Mouse (Mus musculus): Measurements from ENCODE around the gene Wee1. TPM values are rescaled to one million over a fixed set of nuclear protein-coding genes. Genes with fewer than 3 reads are reported as not detected.
"Not testable (repeated sequence)": the region's sequence is repeated elsewhere in the genome, so short reads cannot be mapped to it uniquely, and the experiment has no call there.

Gene Wee1
- total RNA-seq, 2 experiments from 2014 or later = 17.0 to 20.8 TPM

DNA sequence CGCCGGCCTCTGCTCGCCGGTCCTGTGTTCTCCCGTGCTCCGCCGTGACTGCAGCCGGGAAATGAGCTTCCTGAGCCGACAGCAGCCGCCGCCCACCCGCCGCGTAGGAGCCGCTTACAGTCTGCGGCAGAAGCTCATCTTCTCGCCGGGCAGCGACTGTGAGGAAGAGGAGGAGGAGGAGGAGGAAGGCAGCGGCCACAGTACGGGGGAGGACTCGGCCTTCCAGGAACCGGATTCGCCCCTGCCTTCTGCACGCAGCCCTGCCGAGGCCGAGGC is 381 bp downstream of the Wee1 start:
- no peak for DNase-seq (ENCODE audit: extremely low spot score in 1 of 2, low spot score in 1 of 2)

GRCm38 (mm10) chr7:110122565-110123422 is 948 bp downstream of the Wee1 start:
- peak; percentile 25 to 52 for DNase-seq (ENCODE audit: extremely low spot score in 1 of 2, low spot score in 1 of 2)

- no peak for DNase-seq (ENCODE audit: extremely low spot score in 1 of 2, low spot score in 1 of 2)
These were observed 2.2 kb downstream of the Wee1 start for GRCm38 (mm10) chr7:110123844-110124555.

- DNase-seq (ENCODE audit: extremely low spot score in 1 of 2, low spot score in 1 of 2) = no peak
These were observed 6.7 kb downstream of the Wee1 start for GRCm38 (mm10) chr7:110128566-110128965.

GRCm38 (mm10) chr7:110132272-110132671 is 10.4 kb downstream of the Wee1 start:
- DNase-seq (ENCODE audit: extremely low spot score in 1 of 2, low spot score in 1 of 2) = not testable (repeated sequence)

- no peak for DNase-seq (ENCODE audit: extremely low spot score in 1 of 2, low spot score in 1 of 2)
These were observed 12.1 kb downstream of the Wee1 start for GRCm38 (mm10) chr7:110133988-110134387.

- no peak for DNase-seq (ENCODE audit: extremely low spot score in 1 of 2, low spot score in 1 of 2)
These were observed 16.7 kb downstream of the Wee1 start for GRCm38 (mm10) chr7:110138538-110138937.

GRCm38 (mm10) chr7:110143863-110144262 is 22.0 kb downstream of the Wee1 start:
- DNase-seq (ENCODE audit: extremely low spot score in 1 of 2, low spot score in 1 of 2) = no peak

DNA sequence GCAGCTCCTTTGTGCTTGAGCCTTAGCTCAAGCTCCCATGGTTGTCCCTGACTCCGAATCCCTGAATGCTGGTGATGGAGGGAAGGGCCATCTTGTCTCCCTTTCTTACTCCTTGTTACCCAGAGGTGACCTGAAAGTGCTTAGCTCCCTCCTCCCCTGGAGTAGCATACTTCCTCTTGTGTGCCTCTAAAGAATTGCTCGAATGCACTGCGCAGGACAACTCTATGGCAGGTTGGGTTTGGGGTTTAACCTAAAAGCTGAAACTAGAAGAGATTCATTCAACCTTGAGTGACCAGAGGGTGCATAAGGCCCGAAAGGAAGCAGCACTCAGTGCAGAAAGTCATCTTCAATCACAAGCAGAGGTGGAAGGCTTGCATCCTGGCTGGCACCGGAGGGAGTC is 31.0 kb downstream of the Wee1 start:
- no peak for DNase-seq (ENCODE audit: extremely low spot score in 1 of 2, low spot score in 1 of 2)

DNA sequence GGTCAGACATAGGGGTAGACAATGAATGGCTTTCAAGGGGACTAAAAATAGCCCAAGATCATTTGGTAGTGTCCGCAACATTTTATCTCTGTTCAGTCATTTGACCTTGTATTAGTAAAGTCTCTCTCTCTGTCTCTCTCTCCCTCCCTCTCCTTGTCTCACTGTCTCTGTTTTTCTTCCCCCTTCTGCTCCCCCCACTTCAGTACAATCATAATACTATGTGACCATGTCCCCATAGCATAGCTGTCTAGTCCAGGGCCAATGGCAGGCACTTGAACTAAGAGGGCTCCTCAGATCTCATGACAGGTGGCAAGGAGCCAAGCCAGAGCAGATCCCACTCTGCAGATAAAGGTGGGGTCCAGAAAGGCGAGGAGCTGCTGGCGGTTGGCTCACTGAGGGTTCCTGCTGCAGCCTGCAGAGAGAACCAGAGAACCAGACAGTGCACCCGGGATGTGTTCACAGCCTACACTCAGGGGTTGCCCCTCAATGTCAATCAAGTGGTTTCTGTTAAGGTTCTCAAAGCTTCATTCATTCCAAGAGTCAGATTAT is 34.9 kb downstream of the Wee1 start:
- DNase-seq (ENCODE audit: extremely low spot score in 1 of 2, low spot score in 1 of 2) = no peak

DNA sequence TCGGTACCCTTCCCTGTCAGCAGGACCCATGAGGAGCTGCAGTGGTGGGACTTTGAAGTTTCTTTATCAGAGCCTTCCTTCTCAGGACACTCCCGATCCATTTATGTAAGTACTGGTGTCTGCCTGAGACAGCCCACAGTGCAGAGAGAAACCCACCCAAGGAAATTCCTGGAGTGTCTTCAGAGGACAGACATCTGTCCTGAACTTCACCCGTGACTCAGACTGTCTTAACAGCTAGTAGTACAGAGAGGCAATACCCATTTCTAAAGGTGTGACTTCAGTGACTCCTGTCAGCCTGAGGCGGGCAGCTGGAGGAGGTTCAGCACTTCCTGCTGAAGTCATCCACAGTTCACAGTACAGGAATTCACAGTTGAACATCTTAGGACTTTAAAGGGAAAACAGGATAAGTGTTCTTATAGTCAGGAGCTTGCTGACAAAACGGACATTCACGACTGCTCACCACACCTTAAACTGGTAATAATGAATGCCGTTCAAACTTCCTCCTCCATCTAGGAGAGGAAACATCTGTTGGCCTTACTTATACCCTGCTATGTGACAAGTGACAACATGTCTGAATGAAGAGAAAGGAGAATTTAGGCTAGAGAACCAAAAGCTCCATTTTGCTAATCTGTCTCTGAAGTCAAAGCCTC is 35.5 kb downstream of the Wee1 start:
- DNase-seq (ENCODE audit: extremely low spot score in 1 of 2, low spot score in 1 of 2) = no peak

- DNase-seq (ENCODE audit: extremely low spot score in 1 of 2, low spot score in 1 of 2) = no peak
These were observed 36.2 kb downstream of the Wee1 start for GRCm38 (mm10) chr7:110158073-110158472.

- DNase-seq (ENCODE audit: extremely low spot score in 1 of 2, low spot score in 1 of 2) = not testable (repeated sequence)
These were observed 38.3 kb downstream of the Wee1 start for GRCm38 (mm10) chr7:110160109-110160508.

DNA sequence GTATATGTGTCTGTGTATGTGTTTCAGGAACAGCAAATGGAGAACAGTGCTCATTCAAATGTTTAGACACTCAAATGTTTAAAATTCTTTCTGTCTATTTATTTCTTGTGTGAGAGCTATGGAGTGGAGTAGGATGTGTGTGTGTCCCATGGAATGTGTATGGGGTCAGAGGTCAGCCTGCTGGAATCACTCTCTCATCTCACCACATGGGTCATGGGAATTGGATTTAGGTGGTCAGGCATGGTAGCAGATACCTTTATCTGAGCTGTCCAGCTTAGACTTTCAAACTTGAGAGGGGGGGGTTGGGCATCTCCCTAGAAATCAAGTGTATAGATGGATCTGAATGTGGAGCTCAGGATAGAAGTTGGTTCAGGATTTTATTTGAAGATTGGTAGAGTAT is 38.8 kb downstream of the Wee1 start:
- DNase-seq (ENCODE audit: extremely low spot score in 1 of 2, low spot score in 1 of 2) = no peak

DNA sequence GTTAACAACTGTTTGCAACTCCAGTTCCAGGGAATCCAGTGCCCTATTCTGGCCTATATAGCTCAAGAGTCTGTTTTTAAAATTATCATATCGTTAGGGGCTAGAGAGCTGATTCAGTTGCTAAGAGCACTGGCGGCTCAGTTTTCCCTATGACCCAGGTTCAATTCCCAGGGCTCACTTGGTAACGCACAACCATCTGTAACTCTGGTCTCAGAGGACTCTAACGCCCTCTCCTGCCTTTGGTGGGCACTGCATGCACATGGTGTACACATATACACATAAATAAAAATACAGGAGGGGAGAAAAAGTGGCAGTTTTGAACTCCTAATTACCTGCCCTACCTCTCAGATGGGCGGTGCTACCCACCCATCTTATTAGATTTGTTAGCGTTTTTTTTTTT is 41.2 kb downstream of the Wee1 start:
- DNase-seq (ENCODE audit: extremely low spot score in 1 of 2, low spot score in 1 of 2) = no peak

DNA sequence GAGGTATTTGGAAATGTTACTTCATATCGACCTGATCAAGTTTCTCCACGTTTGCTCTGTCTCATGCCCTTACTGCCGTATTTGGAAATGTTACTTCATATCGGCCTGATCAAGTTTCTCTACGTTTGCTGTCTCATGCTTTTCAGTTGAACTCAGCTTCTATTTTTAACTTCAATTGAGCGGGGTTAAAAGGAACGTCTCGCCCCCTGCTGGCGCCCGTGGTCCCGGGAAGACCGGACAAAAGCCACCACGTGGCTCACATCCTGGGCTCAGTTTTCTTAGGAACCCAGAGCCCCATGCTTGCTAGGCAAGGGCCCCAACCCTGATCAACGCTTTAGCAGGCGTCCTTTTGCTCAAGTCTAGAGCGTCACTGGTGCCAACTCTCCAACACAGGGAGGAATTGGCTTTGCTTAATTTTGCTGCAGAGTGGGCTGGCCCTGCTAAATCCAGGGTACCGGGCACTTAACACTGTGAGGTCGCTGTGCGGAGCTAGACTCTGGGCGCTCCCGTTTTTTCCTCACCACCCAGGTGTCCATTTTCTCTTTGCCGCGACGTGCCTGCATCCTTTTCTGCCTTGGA is 42.3 kb downstream of the Wee1 start:
- DNase-seq (ENCODE audit: extremely low spot score in 1 of 2, low spot score in 1 of 2) = peak; percentile 51 to 71

GRCm38 (mm10) chr7:110164712-110165122 is 42.9 kb downstream of the Wee1 start:
- peak; percentile 86 to 91 for DNase-seq (ENCODE audit: extremely low spot score in 1 of 2, low spot score in 1 of 2)

DNA sequence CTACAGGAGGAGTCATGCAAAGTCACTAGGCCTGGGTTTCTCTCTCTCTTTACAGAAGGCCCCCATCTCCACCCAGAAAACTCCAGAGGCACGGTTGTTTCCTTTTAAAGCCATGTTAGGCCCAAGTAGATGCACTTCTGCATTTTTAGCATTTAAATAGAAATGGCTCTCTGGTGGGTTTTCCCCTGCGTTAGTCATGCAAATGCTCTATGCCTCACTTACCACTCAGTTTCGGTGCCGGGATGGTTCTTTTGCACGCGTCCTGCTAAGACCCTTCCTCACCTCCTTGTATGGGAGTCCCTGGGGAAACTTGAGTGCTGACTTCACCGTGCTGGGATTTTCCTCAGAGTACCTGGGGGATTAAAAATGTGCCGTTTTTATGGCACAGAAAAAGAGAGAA is 44.4 kb downstream of the Wee1 start:
- DNase-seq (ENCODE audit: extremely low spot score in 1 of 2, low spot score in 1 of 2) = no peak

- DNase-seq (ENCODE audit: extremely low spot score in 1 of 2, low spot score in 1 of 2) = no peak
These were observed 57.4 kb downstream of the Wee1 start for GRCm38 (mm10) chr7:110179208-110179607.

DNA sequence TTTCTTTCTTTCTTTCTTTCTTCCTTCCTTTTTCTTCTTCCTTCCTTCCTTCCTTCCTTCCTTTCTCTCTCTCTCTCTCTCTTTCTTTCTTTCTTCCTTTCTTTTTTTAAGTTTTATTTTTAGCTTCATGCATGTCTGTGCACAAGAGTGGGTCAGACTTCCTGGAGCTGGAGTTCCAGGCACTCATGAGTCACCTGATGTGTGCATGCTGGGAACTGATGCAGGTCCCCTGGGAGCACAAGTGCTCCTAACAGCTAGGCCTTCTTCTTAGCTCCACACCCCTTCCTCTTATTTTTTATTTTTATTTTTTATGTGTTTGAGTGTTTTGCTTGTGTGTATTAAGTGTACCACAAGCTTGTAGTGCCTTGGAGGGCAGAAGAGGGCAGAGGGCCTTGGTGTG is 58.8 kb downstream of the Wee1 start:
- DNase-seq (ENCODE audit: extremely low spot score in 1 of 2, low spot score in 1 of 2) = no peak

GRCm38 (mm10) chr7:110181446-110181845 is 59.6 kb downstream of the Wee1 start:
- DNase-seq (ENCODE audit: extremely low spot score in 1 of 2, low spot score in 1 of 2) = no peak
